Mouse (Mus musculus) urinary bladder, postnatal 4 days (tissue): ENCODE measurements at regions not wholly inside any gene's neighbourhood (a gene's known extent, or its start where the extent isn't known, plus 50 kb on each side); places are given as distances from the start of the nearest gene placed in this dataset.

Source experiments
- DNase-seq, 2 experiments: peaks; one replicate each; pipeline ENCODE4 v3.0.0; 2021 to 2022; ENCODE audit warnings: low spot score in 2 of 2

- DNase-seq = no peak
Observed at GRCm38 (mm10) chr9:113488651-113489050, 219.4 kb downstream of the Pdcd6ip start.

GRCm38 (mm10) chr9:113486494-113487081 lies 221.5 kb downstream of the Pdcd6ip start:
- DNase-seq = no peak

GRCm38 (mm10) chr9:113479897-113480296 lies 228.2 kb downstream of the Pdcd6ip start:
- DNase-seq = no peak

DNA sequence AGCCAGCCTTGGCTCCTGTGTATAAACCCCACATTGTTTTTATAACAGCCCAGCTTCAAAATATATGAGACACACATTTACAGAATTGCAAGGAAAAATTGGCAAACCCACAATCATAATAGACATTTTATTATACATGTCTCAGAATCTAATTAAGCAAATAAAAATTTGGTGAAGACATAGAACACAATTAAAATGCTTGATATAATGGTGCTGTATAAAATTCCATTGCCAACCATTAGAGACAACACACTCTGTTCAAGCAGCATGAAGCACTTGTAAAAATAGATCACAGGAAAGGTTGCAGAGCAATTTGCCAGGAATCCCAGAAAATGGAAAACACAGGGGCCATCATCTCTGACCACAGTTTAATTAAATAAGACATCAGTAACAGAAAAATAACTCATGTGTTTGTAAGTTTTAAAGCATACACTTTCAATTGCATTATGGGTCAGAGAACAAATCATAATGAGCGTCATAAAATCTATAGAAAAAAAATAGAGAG lies 229.2 kb downstream of the Pdcd6ip start:
- DNase-seq = no peak

GRCm38 (mm10) chr9:113471781-113472180 lies 236.3 kb downstream of the Pdcd6ip start:
- no peak for DNase-seq

DNA sequence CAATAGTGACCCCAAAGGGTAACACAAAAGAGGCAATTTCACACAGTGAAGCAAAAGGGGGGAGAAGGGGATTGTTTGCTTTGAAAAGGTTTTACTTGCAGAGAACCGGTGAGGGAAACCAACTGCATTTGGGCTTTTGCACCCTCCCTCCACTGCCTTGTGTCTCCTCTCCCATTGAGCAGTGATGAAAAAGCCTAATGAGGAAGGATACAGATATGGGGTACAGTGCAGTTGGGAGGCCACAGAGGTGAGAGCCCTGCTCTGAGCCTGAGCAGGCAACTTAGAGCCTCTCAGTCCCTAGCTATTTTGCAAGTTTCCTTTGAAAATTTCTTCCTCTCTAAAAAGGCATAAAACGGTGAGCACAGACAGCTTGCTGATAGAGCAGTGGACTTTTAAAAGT lies 245.2 kb downstream of the Pdcd6ip start:
- DNase-seq = no peak

DNA sequence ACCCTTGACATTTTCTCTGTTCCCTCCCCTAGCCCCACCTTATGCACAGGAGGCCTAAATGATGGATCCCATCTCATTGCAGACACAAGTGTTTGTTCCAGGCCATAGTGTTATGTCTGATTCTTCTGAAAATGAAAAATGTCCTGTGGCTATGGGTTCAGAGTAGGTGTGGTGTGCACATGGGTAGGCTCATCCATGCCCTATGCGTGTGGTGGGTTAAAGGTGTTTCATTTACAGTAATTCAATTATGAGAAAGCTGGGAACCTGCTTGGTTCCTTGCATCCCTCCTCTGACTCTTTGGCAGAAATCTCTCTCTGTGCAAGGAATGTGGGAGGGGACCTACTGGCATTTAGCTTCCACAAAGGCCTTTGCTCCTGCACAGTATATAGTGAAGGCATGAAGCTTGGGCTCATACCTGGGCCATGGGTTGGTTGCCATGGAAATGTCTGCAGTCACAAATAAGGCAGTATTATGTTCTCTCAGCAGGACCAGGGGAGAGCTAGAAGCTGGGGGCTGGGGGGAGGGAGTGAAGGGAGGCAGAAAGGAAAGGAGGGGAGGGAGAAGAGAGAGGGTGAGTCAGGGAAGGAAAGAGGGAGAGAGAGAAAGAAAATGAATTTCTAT lies 245.7 kb downstream of the Pdcd6ip start:
- DNase-seq = no peak

- DNase-seq = no peak
Observed at GRCm38 (mm10) chr9:113459885-113460284, 248.2 kb downstream of the Pdcd6ip start.

DNA sequence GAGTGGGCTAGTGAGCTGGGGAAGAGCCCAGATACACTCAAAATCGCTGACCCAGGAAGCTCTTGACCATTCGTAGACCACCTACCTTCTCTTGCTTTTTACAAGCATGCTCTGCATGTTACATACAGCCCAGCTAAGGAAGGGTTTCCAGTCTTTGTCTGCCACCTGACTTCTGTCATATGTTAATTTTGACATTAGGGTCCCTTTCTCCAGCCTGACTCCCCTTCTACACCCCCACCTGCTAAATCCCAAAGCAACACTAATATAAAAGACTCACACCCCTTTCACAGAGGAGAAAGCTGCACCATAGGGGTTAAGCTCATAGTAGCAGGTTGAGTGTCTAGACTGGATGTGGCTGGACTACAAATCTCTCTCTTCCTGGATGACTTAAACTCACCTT lies 248.8 kb downstream of the Pdcd6ip start:
- no peak for DNase-seq

DNA sequence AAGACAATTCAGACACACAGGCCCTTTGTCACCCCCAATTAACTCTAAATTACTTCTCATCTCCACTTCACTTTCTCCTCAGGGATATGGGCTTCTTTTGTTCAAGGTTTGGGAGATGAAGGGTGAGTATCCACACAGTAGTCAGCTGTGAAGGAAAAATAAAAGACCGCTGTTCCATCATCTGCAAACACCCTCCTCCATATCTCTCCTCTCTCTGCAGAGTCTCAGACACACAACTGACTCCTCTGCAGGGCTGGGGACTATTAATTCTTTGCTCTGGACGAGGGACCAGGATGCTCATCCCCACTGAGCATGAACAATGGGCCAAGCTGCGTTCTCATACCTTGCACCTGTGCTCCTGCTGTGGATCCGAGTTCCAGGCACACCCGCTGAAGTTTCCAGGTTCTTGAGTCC lies 249.3 kb downstream of the Pdcd6ip start:
- DNase-seq = no peak

- DNase-seq = peak in 1 of 2 experiments; percentile 58
Observed at GRCm38 (mm10) chr9:113457169-113457850, 250.7 kb downstream of the Pdcd6ip start.

GRCm38 (mm10) chr9:113455577-113455976 lies 252.5 kb downstream of the Pdcd6ip start:
- peak in 1 of 2 experiments; percentile 61 for DNase-seq

GRCm38 (mm10) chr9:113453231-113453630 lies 254.8 kb downstream of the Pdcd6ip start:
- DNase-seq = no peak

DNA sequence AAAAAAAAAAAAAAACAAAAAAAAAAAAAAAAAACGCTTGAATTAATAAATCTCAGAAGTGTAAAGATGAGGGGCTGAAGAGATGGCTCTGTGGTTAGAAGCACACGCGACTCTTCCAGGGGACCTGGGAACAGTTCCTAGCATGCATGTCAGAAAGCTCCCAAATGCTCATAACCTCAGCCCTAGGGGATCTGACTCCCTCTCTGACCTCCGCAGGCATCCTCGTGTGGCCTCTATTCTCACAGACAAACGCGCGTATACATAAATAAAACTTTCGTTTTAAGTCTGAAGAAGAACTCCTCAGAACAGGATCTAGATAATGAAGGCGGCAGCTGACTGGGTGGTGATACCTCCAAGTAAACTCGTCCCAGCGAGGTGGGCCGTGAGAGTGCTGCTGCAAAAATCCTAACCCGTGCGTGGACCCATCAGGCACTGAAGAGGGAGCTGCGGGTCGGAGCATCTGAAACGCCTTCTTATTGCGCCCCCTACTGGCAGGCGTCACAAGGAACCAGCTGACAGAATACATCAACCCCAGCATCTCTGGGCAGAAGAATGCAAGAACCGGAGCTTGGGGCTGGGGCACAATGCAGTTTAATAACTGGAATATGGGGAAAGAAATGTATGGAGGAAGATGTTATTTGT lies 266.2 kb downstream of the Pdcd6ip start:
- DNase-seq = peak; percentile 36 to 78

DNA sequence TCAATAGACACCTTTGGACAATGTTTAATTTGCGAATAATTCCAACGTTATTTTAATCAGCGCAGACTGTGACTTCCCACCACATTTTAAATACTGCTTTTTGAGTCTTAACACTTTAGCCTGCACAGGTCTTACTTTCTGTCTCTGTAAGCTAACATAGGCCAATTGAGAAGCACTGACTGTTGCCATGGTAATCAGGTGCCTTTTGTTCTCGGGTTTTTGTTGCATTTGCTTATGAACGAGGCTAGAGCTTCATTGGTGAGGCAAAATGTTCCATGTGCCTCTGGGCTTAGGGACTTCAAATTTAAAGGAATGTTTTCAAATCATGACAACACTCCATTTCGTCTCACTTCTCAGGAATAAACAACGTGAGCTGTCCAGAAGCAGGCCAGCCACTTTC lies 269.7 kb downstream of the Pdcd6ip start:
- no peak for DNase-seq

- no peak for DNase-seq
Observed at GRCm38 (mm10) chr9:113435921-113436320, 272.1 kb downstream of the Pdcd6ip start.

DNA sequence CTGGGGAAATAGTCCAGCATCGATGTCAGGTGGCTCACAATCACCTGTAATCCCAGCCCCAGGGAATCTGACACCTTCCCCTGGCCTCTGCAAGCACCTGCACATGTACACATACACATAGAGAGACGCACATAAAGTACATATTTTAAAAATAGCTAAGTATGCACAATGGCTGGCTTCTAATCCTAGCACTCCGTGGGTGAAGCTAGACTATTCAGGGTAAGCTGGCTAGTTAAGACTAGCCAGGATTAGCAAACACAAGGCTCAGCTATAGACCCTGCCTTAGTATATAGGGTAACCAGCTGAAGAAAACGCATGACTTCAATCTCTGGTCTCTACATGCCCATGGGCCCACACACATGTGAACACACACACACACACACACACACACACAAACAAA lies 274.6 kb downstream of the Pdcd6ip start:
- DNase-seq = no peak

- no peak for DNase-seq
Observed at GRCm38 (mm10) chr9:113432601-113433179, 275.4 kb downstream of the Pdcd6ip start.

DNA sequence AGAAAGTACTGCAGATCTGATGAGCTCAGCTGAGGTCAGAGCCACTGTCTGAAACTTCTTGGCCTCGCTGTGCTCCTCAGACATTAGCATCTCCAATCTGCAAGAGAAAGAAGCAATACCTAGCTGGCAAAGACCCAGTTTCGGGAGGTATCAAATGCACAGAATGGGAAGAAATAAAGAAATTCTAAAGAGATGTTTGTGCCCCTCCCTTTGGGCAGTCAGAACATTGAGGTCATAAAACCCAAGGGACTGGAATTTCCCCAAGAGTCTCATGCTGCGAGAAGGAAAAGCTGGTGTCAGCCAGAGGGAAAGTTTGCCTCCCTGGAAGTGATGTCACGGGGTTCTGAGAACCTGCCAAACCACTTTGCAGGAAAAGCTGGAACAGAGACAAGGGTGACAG lies 277.6 kb downstream of the Pdcd6ip start:
- DNase-seq = no peak

DNA sequence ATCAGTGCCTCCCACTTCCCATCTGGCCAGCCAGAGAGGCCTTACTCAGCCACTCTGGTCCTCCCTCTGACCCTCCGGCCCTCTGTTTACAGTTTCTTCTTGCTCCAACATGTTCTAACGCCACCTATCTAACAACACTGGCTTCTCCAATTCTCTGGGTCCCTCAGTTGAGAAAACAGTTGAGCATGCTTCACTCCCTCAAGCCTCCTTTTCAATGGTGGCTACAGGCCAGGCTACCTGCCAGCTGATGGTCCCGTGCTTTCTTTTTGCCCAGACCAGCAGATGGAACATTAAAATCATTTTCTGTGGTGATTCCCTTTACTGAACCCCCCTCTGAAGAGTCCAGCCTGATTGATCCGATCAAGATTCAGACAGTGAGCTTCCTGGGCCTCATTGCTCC lies 280.8 kb downstream of the Pdcd6ip start:
- DNase-seq = no peak

DNA sequence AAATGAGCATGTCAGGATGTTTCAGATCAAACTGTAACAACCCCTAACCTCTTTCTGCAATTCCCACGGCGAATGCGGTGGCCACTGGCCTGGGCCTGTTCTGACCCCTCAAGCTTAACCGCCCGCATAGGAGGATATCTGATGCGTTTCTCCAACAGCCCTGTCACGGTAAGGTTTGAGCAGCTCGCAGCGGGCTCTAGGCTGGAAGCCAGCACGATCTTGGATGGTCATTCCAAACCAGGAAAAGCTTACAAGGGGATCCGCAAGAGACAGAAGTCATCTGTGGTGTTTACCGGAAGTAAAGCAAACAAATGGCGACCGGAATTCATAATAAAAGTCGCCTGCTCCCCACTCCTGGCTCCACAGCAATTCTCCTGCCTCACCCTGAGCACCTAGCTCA lies 281.7 kb downstream of the Pdcd6ip start:
- DNase-seq = no peak

DNA sequence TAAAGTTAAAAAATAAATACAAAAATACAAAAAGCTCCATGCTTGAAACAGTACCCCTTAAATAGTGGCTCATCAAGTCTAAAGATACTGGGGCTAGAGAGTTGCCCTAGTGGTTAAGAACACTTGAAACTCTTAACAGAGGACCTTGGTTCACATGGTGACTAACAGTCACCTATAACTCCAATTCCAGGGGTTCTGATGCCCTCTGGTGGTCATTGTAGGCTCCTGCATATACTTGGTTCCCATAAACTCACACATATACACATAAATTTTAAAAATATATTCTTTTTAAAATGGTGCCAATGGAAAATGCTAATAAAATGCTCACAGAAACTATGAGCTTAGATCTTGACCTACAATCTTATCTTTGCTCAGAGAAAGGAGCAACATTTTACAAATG lies 286.4 kb downstream of the Pdcd6ip start:
- no peak for DNase-seq
